Mouse (Mus musculus): ENCODE data around the gene Defb36. TPM values are rescaled to one million over a fixed set of nuclear protein-coding genes. Genes with fewer than 3 reads are reported as not detected.

Gene Defb36
- total RNA-seq, 1 experiment from 2014 or later = not detected

DNA sequence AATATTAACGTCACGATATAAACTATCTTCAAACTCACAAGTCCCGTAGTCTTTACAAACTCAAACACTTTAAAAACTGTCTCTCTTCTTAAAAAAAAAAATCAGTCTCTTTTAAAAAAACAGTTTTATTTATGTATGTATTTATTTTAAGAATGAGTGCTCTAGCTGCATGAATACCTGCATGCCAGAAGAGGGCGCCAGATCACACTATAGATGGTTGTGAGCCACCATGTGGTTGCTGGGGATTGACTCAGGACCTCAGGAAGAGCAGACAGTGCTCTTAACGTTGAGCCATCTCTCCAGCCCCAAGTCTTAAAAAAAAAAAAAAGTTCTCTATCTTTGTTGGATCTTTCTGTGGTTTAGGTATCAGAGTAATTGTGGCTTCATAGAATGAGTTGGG, 13.2 kb downstream of the Defb36 start:
- ATAC-seq (ENCODE audit: extremely low read depth, insufficient number of reproducible peaks, low FRiP score, poor library complexity, severe bottlenecking) = no peak

DNA sequence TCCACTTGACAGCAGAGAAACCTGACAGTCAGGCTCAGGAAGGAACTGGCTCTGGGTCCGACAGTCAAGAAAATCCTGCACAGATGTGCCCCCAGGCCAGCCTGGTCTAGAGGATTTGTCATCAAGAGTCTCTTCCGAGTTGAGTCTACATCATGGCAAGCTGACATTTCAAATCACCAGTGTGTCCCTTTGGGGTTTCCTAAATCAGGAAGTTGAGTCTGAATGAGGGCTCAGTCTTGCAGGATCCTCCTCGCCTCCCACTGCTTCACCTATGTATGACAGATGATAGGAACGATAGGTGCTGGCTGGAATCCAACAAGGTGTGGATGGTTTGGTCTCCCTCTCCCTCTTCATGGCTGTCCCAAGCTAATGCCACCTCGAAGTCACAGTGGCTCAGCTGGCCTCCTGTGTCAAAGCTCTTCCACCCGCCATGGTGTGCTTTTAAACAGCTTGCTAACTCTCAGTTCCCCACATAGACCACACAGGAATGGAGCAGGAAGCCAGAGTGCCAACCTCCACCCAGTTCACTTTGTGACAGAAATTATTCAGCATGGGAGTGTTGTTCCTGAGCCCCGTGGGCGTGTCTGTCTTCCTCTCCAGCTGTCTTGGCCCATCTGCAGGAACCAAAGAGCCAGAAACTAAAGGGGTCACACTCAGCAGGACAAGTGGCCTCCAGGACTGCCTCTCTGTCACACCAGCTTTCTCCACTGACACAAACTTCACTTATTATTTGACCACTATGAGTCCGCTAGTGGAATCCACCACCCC, 16.4 kb downstream of the Defb36 start:
- ATAC-seq (ENCODE audit: extremely low read depth, insufficient number of reproducible peaks, low FRiP score, poor library complexity, severe bottlenecking) = no peak

DNA sequence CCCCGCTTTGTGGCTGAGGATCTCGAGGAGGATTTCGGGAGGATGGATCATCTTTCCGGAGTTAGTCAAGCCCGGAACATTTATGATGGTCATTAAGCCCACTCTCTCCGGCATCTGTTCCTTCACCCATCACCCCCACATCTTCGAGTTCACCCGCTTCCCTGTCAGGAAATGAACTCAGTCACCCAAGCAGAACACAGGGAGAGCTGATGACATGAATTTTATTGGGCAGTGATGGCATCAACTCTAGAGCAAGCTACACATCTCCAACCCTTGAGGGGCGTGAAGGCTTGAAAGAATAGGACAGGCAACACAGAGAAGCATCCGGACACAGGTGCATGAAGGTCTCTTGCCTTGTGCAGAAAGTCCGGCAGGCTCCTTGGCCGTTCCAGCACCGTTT, 18.0 kb downstream of the Defb36 start:
- ATAC-seq (ENCODE audit: extremely low read depth, insufficient number of reproducible peaks, low FRiP score, poor library complexity, severe bottlenecking) = no peak

GRCm38 (mm10) chr2:152622953-152623352, 18.8 kb downstream of the Defb36 start, which contains the start of gene Defb25:
Defb25 (minus strand) TSS chr2:152623053.
- no peak for ATAC-seq (ENCODE audit: extremely low read depth, insufficient number of reproducible peaks, low FRiP score, poor library complexity, severe bottlenecking)

DNA sequence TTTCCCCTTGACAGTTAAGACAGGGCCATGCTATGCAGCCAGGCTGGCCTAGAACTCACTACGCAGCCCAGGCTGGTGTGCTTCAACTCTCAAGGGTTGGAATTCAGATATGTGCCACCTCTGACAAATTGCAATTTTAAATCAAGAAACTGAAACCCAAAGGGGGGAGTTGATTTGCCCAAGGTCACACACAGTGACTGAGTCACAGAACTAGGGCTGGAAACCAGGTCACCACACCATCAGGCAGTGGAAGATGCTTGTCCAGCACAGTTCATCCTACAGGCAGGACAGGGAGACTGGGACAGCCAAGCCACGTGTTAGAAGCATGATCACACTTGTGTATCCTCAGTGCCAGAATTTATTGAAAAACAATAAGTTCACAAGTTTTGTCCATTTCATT, 20.4 kb downstream of the Defb36 start:
- no peak for ATAC-seq (ENCODE audit: extremely low read depth, insufficient number of reproducible peaks, low FRiP score, poor library complexity, severe bottlenecking)

- ATAC-seq (ENCODE audit: extremely low read depth, insufficient number of reproducible peaks, low FRiP score, poor library complexity, severe bottlenecking) = no peak
Measured at GRCm38 (mm10) chr2:152625256-152625655, 21.1 kb downstream of the Defb36 start.

- ATAC-seq (ENCODE audit: extremely low read depth, insufficient number of reproducible peaks, low FRiP score, poor library complexity, severe bottlenecking) = no peak
Measured at GRCm38 (mm10) chr2:152626774-152627591, 22.9 kb downstream of the Defb36 start, which contains the start of gene Rem1. Rem1 (plus strand) TSS chr2:152626951.

DNA sequence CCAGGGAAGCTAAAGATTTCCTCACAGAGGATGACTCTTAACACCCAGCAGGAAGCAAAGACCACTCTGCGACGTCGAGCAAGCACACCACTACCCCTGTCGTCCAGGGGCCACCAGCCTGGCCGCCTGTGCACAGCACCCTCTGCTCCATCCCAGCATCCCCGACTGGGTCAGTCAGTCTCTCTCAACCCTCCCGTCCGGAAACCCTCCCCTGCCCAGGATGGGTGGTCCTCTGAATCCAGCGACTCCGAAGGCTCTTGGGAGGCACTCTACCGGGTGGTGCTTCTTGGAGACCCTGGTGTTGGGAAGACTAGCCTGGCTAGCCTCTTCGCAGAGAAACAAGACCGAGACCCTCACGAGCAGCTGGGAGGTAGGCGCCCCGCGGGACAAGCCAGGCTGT, 23.9 kb downstream of the Defb36 start:
- no peak for ATAC-seq (ENCODE audit: extremely low read depth, insufficient number of reproducible peaks, low FRiP score, poor library complexity, severe bottlenecking)

DNA sequence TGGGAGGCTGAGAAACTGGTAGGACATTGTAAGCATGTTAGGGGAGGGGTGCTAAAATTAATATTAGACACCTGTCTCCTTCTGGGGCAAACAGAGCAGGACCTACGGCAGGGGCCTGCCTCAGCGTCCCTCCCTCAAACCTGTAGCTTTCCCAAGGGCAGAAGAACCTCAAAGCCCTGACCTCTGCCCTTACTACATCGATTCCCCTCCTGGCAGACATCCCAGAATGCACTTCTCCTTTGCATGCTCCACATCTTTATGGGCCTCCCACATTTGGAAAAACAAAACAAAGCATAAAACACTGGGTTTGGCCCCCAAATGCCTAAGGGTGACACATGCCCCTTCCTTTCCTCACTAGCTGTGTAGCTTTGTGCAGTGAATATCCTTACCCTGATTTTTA, 25.1 kb downstream of the Defb36 start:
- ATAC-seq (ENCODE audit: extremely low read depth, insufficient number of reproducible peaks, low FRiP score, poor library complexity, severe bottlenecking) = no peak

GRCm38 (mm10) chr2:152629904-152630303, 25.8 kb downstream of the Defb36 start:
- ATAC-seq (ENCODE audit: extremely low read depth, insufficient number of reproducible peaks, low FRiP score, poor library complexity, severe bottlenecking) = no peak

DNA sequence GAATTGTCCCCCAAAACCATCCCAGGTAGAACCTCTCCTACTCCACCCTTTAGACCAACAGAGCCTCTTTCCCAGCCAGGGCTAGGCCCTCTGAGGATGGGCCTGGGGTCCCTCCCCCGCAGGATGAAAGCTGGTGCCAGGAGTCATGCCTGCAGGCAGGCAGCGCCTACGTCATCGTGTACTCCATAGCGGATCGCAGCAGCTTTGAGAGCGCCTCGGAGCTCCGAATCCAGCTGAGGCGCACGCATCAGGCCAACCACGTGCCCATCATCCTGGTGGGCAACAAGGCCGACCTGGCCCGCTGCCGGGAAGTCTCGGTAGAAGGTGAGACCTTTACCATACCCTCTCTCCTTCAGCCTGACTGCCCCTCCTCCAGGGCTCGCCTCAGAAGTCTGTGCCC, 29.2 kb downstream of the Defb36 start:
- no peak for ATAC-seq (ENCODE audit: extremely low read depth, insufficient number of reproducible peaks, low FRiP score, poor library complexity, severe bottlenecking)

GRCm38 (mm10) chr2:152634311-152634710, 30.2 kb downstream of the Defb36 start:
- ATAC-seq (ENCODE audit: extremely low read depth, insufficient number of reproducible peaks, low FRiP score, poor library complexity, severe bottlenecking) = no peak

DNA sequence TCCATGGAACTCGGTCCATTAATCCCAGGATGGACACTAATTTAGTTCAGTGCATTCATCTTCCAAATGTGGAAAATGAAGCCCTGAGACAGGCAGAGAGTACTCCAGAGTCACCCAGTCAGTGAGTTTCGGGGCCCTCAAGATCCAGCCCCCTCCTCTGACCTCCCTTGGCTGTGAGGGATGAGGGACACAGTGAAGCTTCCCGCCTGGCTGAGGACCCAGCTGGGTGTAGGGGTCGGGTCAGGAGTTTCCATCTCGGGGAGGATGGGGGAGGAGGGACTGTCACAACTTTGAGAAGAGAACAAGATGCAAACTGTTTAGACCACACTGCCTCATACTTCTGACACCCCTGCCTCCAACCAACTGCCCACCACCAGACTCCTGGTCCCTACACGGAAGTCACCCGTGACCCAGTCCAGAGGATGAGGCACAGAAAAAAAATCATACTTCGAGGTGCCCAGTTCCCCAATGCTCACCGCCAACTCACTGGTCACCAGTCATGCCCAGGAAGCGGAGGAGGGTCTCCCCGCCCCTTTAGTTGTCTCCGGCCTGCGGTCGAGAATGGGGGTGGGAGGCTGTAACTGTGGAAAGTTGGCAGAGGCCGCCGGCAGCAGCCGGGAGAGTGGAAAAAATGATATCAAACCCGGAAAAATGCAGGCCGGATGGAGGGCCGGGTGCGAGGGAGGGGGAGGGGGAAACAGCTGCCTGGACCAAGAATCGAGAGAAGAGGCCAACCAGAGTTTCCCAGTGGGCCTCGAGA, 32.3 kb downstream of the Defb36 start:
- ATAC-seq (ENCODE audit: extremely low read depth, insufficient number of reproducible peaks, low FRiP score, poor library complexity, severe bottlenecking) = no peak

DNA sequence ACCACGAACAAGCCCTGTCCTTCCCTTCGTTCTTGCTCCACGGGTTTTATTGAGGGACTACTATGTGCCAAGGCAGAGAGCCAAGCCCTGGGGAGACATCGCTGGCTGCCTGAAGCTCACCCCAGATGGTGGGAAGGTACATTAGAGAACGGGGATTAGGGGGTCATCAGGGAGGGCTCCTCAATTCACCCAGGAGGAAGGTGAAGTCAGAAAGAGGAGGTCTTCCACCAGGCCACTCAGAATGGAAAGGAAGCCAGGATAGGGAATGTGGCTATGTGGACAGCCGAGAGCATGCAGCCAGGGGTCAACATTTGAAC, 32.8 kb downstream of the Defb36 start:
- ATAC-seq (ENCODE audit: extremely low read depth, insufficient number of reproducible peaks, low FRiP score, poor library complexity, severe bottlenecking) = no peak

- no peak for ATAC-seq (ENCODE audit: extremely low read depth, insufficient number of reproducible peaks, low FRiP score, poor library complexity, severe bottlenecking)
Measured at GRCm38 (mm10) chr2:152637381-152637780, 33.3 kb downstream of the Defb36 start.

- no peak for ATAC-seq (ENCODE audit: extremely low read depth, insufficient number of reproducible peaks, low FRiP score, poor library complexity, severe bottlenecking)
Measured at GRCm38 (mm10) chr2:152638865-152639264, 34.7 kb downstream of the Defb36 start.

DNA sequence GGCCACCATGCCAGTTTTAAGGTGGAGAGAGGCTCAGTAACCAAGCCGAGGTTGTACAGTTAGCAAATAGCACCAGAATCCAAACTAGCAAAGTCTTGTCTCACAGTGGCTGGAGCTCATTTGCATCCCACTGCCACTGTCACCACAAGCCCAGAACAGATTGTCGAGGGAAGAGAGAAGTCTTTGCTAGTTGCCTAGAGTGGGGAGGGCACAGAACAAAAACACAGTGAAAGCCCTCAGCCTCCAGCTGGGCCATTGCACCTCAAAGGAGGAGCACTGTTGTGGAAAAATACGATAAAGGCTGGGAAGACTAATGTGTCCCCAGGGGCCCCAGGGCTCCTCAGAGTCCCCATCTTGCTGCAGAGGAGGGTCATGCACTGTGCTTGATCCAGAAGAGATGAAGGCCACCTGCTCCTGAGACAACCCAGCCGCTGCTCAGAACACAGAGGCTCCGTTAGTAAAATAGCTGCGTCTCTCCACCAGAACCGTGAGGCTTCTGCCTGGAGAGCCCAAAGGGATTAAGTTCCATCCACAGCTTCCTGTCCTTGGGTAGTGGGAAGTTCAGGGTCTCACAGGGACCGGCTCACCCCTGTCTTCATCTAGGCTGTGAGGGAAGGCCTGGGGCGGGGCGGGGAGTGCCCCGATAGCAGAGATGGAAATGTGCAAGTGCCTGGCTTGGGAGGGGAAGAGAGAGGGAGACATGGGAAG, 35.4 kb downstream of the Defb36 start:
- no peak for ATAC-seq (ENCODE audit: extremely low read depth, insufficient number of reproducible peaks, low FRiP score, poor library complexity, severe bottlenecking)

- no peak for ATAC-seq (ENCODE audit: extremely low read depth, insufficient number of reproducible peaks, low FRiP score, poor library complexity, severe bottlenecking)
Measured at GRCm38 (mm10) chr2:152652901-152653620, 48.9 kb downstream of the Defb36 start.
